Mouse (Mus musculus): ENCODE data around the gene Olfr1264.

The Olfr1264 gene

DNA sequence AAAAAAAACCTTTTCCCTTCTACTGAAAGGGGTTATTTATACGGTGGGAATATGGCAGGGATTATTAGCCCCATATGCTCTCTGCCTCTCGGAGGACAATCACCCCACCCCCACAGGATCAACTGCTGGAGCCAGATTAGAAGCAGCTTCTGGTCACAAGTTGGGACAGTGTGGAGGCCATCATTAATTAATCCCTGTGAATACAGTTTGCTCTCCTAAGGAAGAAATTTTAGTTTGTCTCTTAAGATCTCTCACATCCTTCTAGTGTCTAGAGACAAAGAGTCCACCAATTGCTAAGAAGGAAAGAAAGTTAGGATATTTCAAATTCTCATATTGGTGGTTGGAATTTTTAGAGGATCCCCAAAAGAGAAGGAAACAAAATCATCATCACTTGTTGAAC lies at the start of gene Olfr1264:
Gene Olfr1264, minus strand, starts transcription at position 101 of the 400 bp plus-strand sequence.
- no peak for DNase-seq (ENCODE audit: extremely low spot score, low read depth, low spot score)

DNA sequence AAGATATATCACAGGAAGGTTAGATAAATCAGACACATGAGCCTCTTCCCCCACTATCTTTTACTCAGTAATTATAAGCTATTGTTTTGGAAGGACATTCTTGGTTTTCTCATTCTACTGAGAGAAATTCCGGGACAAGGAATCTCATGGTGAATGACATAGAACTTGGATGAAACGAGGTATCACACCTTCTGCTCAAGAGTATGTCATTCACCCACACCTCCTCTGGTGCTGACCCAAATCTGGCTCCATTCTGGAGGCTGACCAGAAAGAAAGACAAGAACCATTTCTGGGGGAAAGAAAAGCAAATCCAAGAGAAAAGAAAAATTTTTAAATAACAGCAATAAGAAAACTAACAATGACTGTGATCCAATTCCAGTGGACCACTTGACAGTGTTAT lies 44.7 kb upstream of the Olfr1264 start:
- no peak for DNase-seq (ENCODE audit: extremely low spot score, low read depth, low spot score)

DNA sequence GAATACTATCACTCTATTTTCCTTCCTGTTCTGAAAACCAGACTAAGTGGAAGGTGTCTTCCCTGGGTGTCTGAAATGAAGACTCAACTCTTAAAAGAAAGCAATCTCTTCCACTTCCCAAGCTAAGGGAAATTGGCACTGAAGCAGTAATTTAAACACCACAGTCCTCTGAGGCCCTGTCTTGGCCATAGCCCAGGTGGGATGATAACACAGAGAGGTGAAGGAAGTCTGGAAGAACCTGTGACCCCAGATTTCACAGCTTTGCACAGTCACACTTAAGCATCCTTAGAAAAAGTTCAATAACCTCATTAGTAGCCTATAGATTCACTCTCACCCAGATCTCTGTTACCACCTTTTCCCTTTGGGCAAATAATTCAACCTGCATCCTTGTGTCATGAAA lies 38.1 kb upstream of the Olfr1264 start, which contains the start of gene Olfr140:
Gene Olfr140, minus strand, starts transcription at position 101 of the 400 bp plus-strand sequence.
- DNase-seq (ENCODE audit: extremely low spot score, low read depth, low spot score), result no peak

DNA sequence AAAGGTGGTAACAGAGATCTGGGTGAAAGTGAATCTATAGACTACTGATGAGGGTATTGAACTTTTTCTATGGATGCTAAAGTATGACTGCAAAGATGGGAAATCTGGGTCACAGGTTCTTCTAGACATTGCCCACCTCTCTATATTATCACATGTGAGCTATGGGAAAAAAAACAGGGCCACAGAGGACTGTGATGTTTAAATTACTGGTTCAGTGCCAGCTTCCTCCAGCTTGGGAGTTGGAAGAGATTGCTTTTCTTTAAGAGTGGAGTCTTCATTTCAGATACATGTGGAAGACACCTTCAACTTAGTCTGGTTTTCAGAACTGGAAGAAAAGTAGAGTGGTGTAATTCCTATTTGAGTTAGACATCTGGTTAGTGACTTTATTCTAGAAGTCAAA lies 9.7 kb upstream of the Olfr1264 start, which contains the start of gene Olfr1265:
Gene Olfr1265, plus strand, starts transcription at position 301 of the 400 bp plus-strand sequence.
- no peak for DNase-seq (ENCODE audit: extremely low spot score, low read depth, low spot score)

DNA sequence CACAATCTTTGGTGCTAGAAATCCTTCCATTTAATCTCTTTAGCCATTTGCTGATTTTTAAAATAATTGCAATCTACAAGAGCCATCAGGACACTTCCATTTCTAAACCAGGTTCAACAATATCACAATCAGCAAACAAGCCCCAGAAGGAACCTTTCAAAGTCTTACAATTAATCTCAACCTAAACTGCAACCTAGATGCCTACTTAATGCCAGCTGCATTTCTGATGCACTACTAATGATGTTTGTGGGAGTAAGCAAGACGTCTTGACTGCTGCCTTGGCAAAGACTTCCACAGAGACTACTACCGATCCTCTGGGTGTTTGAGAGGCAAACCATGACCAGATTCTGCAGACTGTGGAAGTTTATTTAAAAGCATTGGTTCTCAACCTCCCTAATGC lies 13.5 kb downstream of the Olfr1264 start, which contains the start of gene Olfr1263:
Gene Olfr1263, plus strand, starts transcription at position 301 of the 400 bp plus-strand sequence.
- DNase-seq (ENCODE audit: extremely low spot score, low read depth, low spot score), result no peak

DNA sequence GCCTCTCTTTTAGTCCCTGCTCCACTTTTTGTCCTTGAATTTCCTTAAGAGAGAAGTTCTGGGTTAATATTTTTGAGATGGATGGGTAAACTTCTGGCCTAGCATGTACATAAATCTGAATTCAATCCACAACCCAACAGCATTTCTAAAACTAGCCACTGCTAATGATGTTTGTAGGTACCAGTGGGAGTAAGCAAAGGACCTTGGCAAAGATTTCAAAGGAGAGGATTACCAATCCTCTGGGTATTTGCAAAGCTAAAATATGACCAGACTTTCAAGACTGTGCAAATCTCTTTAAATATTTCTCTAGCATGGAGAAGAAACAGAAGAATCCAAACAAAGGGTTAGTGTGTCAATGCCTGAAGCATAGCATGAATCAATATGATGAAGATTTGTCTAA lies 25.5 kb downstream of the Olfr1264 start, which contains the start of gene Olfr1262:
Gene Olfr1262, plus strand, starts transcription at position 301 of the 400 bp plus-strand sequence.
- DNase-seq (ENCODE audit: extremely low spot score, low read depth, low spot score), result no peak

DNA sequence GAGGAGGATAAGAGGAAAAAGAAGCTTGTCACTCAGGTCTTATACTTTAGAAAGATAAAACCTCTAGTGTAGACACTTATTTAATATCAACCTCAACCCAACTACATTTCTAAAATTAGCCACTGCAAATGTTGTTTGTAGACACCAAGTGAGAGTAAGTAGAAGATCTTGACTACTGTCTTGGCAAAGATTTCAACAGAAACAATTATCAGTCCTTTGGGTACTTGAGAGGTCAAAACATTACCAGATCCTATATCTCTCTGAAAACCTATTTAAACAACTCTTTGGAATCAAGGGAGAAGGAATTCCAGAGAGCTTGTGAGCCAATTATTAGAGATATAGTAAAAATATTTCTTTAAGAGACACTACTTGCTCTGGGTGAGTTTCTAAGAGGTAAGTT lies 34.5 kb downstream of the Olfr1264 start, which contains the start of gene Olfr1261:
Gene Olfr1261, plus strand, starts transcription at position 301 of the 400 bp plus-strand sequence.
- no peak for DNase-seq (ENCODE audit: extremely low spot score, low read depth, low spot score)

DNA sequence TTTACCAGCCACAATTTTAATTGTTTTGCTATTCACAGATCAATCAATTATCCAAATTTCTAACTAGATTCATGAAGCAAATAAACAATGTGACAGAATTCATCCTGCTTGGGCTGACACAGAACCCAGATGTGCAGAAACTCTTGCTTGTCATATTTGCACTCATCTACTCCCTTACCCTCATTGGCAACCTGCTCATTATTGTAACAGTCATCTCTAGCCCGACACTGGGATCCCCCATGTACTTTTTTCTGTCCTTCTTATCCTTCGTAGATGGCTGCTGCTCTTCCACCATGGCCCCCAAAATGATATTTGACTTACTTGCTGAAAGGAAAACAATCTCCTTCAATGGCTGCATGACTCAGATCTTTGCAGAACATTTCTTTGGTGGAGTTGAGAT lies 47.7 kb downstream of the Olfr1264 start:
- no peak for DNase-seq (ENCODE audit: extremely low spot score, low read depth, low spot score)

DNA sequence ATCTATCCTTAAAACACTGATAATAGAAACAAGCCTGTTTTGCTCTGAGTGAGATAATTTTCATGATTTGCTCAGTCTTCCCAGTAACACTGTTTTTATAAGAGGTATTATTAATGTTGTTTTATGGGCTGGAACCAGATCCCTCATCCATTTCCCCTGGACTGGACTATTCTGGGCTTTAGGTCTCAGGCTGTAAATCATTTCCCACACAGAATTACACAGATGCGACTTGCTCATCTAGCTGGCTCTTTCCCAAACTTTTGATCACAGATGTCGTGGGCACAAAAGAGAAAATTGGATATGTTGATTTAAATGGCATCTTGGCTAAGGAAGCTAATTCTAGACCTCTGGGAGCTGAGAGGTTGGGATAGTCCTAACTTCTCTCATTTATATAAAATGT lies 51.2 kb downstream of the Olfr1264 start, which contains the start of gene Olfr1260:
Gene Olfr1260, plus strand, starts transcription at position 157 of the 400 bp plus-strand sequence.
- DNase-seq (ENCODE audit: extremely low spot score, low read depth, low spot score), result no peak

All from hindlimb bud, embryonic 11.5 days (tissue).